Comparison of ENCODE assay signal across 8 mouse cellular contexts in the genomic region with DNA sequence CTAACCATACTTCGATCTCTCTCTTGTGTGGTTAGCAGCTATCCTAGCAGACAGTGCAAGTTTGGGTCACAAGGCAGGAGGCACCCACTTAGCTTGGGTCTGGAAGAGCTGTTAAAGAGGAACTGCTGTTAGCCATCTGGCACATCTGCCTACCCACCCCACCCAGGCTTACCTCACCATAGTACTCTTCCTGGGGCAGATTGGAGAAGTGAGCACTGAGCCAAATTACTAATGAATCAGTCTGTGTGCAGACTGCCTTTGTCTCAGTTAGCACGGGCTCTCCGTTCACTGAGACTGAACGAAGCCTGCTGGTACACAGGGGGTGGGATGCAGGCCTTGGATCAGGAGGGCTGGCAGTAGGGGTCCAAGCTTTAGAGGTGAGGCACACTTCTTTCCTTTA. TPM values are rescaled to one million over a fixed set of nuclear protein-coding genes. Genes with fewer than 3 reads are reported as not detected.
DNase-seq lines count a peak whose midpoint lies in the region; ATAC-seq and TF ChIP-seq lines count a peak whose summit lies in the region.

No protein-coding gene starts in this region.

- H3K27ac ChIP-seq in hindbrain, embryonic 13.5 days = peak overlapping the region; percentile 75
- no peak overlapping the region for H3K27ac ChIP-seq in hindbrain, embryonic 11.5 days (ENCODE audit: low read depth, low read length)
- H3K27ac ChIP-seq in neural tube, embryonic 15.5 days (replicated peaks) = peak overlapping the region; percentile 35
- H3K27ac ChIP-seq in intestine, postnatal 0 days (ENCODE audit: low read depth, low read length) = no peak overlapping the region

- H3K36me3 ChIP-seq in hindbrain, embryonic 13.5 days = peaks cover 28% of the 10 kb centered on the region
- no peaks in the 10 kb centered on the region for H3K36me3 ChIP-seq in hindbrain, embryonic 11.5 days (ENCODE audit: control insufficient read depth, insufficient read depth, low read length)
- H3K36me3 ChIP-seq in neural tube, embryonic 15.5 days = peaks cover 15% of the 10 kb centered on the region
- no peaks in the 10 kb centered on the region for H3K36me3 ChIP-seq in intestine, postnatal 0 days (ENCODE audit: control insufficient read depth, insufficient read depth)

- H3K4me3 ChIP-seq in hindbrain, embryonic 13.5 days = no peak overlapping the region
- no peak overlapping the region for H3K4me3 ChIP-seq in hindbrain, embryonic 11.5 days (ENCODE audit: low read depth, low read length)
- H3K4me3 ChIP-seq in neural tube, embryonic 15.5 days (replicated peaks) = no peak overlapping the region
- H3K4me3 ChIP-seq in intestine, postnatal 0 days (ENCODE audit: low read depth, low read length) = no peak overlapping the region

- ATAC-seq in hindbrain, embryonic 13.5 days (ENCODE audit: low FRiP score) = peak; percentile 34; the same call in 1 of the 2 replicates
- no peak for ATAC-seq in hindbrain, embryonic 11.5 days (ENCODE audit: low FRiP score)
- ATAC-seq in neural tube, embryonic 15.5 days (ENCODE audit: low FRiP score) = no peak
- no peak for ATAC-seq in intestine, postnatal 0 days

- H3K9ac ChIP-seq in hindbrain, embryonic 13.5 days = no peak overlapping the region
- H3K9ac ChIP-seq in hindbrain, embryonic 11.5 days (ENCODE audit: low read depth, low read length) = no peak overlapping the region
- H3K9ac ChIP-seq in neural tube, embryonic 15.5 days (replicated peaks) = no peak overlapping the region
- H3K9ac ChIP-seq in intestine, postnatal 0 days (ENCODE audit: low read depth, low read length) = no peak overlapping the region

- 71% methylated on average over 4 of the region's 4 CpGs for WGBS in hindbrain, embryonic 13.5 days
- 83% methylated on average over 4 of the region's 4 CpGs for WGBS in hindbrain, embryonic 11.5 days
- 52% methylated on average over 4 of the region's 4 CpGs for WGBS in neural tube, embryonic 15.5 days
- WGBS in intestine, postnatal 0 days = 80% methylated on average over 4 of the region's 4 CpGs

- H3K4me1 ChIP-seq in hindbrain, embryonic 13.5 days (replicated peaks) = peaks cover 31% of the 10 kb centered on the region
- H3K4me1 ChIP-seq in hindbrain, embryonic 11.5 days (replicated peaks; ENCODE audit: control insufficient read depth, insufficient read depth, low read length) = no peaks in the 10 kb centered on the region; the same call in 1 of the 2 replicates
- peaks cover 26% of the 10 kb centered on the region for H3K4me1 ChIP-seq in neural tube, embryonic 15.5 days
- H3K4me1 ChIP-seq in intestine, postnatal 0 days (replicated peaks; ENCODE audit: control insufficient read depth, insufficient read depth, low read length) = no peaks in the 10 kb centered on the region

- TF ChIP-seq CTCF in intestine, postnatal 0 days (IDR thresholded peaks at IDR 0.05; ENCODE audit: low read depth) = no peak

- no peak overlapping the region for H3K4me2 ChIP-seq in hindbrain, embryonic 13.5 days
- H3K4me2 ChIP-seq in hindbrain, embryonic 11.5 days (replicated peaks; ENCODE audit: low read depth, low read length) = no peak overlapping the region
- no peak overlapping the region for H3K4me2 ChIP-seq in neural tube, embryonic 15.5 days
- no peak overlapping the region for H3K4me2 ChIP-seq in intestine, postnatal 0 days (replicated peaks; ENCODE audit: low read depth)

- no peaks in the 10 kb centered on the region for H3K9me3 ChIP-seq in hindbrain, embryonic 13.5 days
- H3K9me3 ChIP-seq in hindbrain, embryonic 11.5 days (ENCODE audit: control insufficient read depth, low read length) = no peaks in the 10 kb centered on the region
- H3K9me3 ChIP-seq in neural tube, embryonic 15.5 days (replicated peaks) = no peaks in the 10 kb centered on the region
- no peaks in the 10 kb centered on the region for H3K9me3 ChIP-seq in intestine, postnatal 0 days (ENCODE audit: control insufficient read depth)

- H3K27me3 ChIP-seq in hindbrain, embryonic 13.5 days = no peaks in the 10 kb centered on the region
- no peaks in the 10 kb centered on the region for H3K27me3 ChIP-seq in hindbrain, embryonic 11.5 days (ENCODE audit: control insufficient read depth, insufficient read depth, low read length)
- H3K27me3 ChIP-seq in neural tube, embryonic 15.5 days (replicated peaks) = no peaks in the 10 kb centered on the region
- no peaks in the 10 kb centered on the region for H3K27me3 ChIP-seq in intestine, postnatal 0 days (replicated peaks; ENCODE audit: control insufficient read depth, insufficient read depth, low read length)

- no peak for DNase-seq in hindbrain, embryonic 11.5 days (ENCODE audit: low spot score)
- DNase-seq in Muller cell, postnatal 12 days (ENCODE audit: inconsistent ontology term) = peak; percentile 23
- peak; percentile 45 to 73 for DNase-seq in layer of hippocampus, adult 18-20 months (ENCODE audit: low spot score in 2 of 2)
- DNase-seq in retina, postnatal 1 day = no peak
- no peak for DNase-seq in adipocyte (ENCODE audit: low spot score)

RNA-seq across cellular contexts. Expression of gene Slc27a3, which starts 6.0 kb away (rescaled TPM):
- 24.9 and 26.5 TPM in 2 replicates for polyA plus RNA-seq in hindbrain, embryonic 13.5 days (2015; fragmentation: Nextera tagmentation; extraction: Ambion mirVana)
- polyA plus RNA-seq in hindbrain, embryonic 11.5 days (2014; fragmentation: Nextera tagmentation; extraction: Ambion mirVana) = 13.5 and 14.8 TPM in 2 replicates
- 10 to 100 TPM; 12.3 to 12.7 TPM for total RNA-seq in layer of hippocampus, adult 18-20 months (2021)
- polyA plus RNA-seq in neural tube, embryonic 15.5 days (2015; fragmentation: Nextera tagmentation; extraction: Ambion mirVana) = 30.5 and 34.3 TPM in 2 replicates
- polyA plus RNA-seq in intestine, postnatal 0 days (2015; fragmentation: Nextera tagmentation; extraction: Ambion mirVana) = 2.5 and 2.9 TPM in 2 replicates

RNA-seq across cellular contexts. Expression of gene Ints3, which starts 49.7 kb away (rescaled TPM):
- 29.9 and 30.1 TPM in 2 replicates for polyA plus RNA-seq in hindbrain, embryonic 13.5 days (2015; fragmentation: Nextera tagmentation; extraction: Ambion mirVana)
- polyA plus RNA-seq in hindbrain, embryonic 11.5 days (2014; fragmentation: Nextera tagmentation; extraction: Ambion mirVana) = 34.2 and 34.7 TPM in 2 replicates
- total RNA-seq in layer of hippocampus, adult 18-20 months (2021) = 10 to 100 TPM; 65.1 to 68.4 TPM
- 29.8 and 31.5 TPM in 2 replicates for polyA plus RNA-seq in neural tube, embryonic 15.5 days (2015; fragmentation: Nextera tagmentation; extraction: Ambion mirVana)
- polyA plus RNA-seq in intestine, postnatal 0 days (2015; fragmentation: Nextera tagmentation; extraction: Ambion mirVana) = 8.8 and 9.7 TPM in 2 replicates

Comparison
In these comparisons a context has a peak if more than half of its experiments do, and no peak if none do; other contexts are left out.
1. H3K27ac ChIP-seq: peak in hindbrain, embryonic 13.5 days (single experiment) and neural tube, embryonic 15.5 days (single experiment); none in hindbrain, embryonic 11.5 days (single experiment) and intestine, postnatal 0 days (single experiment).
2. DNase-seq: peak in Muller cell, postnatal 12 days (single experiment) and layer of hippocampus, adult 18-20 months (2 of 2); none in hindbrain, embryonic 11.5 days (single experiment), retina, postnatal 1 day (single experiment) and adipocyte (single experiment).